Mouse (Mus musculus) myocyte (in vitro differentiated cells): Measurements from ENCODE around the gene Cog6. TPM values are rescaled to one million over a fixed set of nuclear protein-coding genes. Genes with fewer than 3 reads are reported as not detected.
A peak's percentile ranks its signal among the peaks of the same experiment; 100 is the strongest.

Source experiments
- H3K27me3 ChIP-seq: one replicate; pipeline ENCODE4 v1.6.1; 2011; ENCODE audit not compliant: control insufficient read depth, insufficient read depth, insufficient read length
- H3K36me3 ChIP-seq: one replicate; pipeline ENCODE4 v1.6.1; 2011; ENCODE audit not compliant: control insufficient read depth, insufficient read depth
- H3K4me2 ChIP-seq: one replicate; pipeline ENCODE4 v1.6.1; 2011; ENCODE audit warnings: low read depth, control low read depth
- H3K4me3 ChIP-seq: one replicate; pipeline ENCODE4 v1.5.1; 2011; ENCODE audit warnings: mild to moderate bottlenecking, control low read depth, moderate library complexity
- H3K79me2 ChIP-seq: one replicate; pipeline ENCODE4 v1.6.1; 2011; ENCODE audit not compliant: control insufficient read depth, insufficient read depth
- H3ac ChIP-seq: one replicate; pipeline ENCODE4 v1.6.1; 2011; ENCODE audit not compliant: control insufficient read depth, insufficient read length
- CEBPB ChIP-seq: IDR thresholded peaks from 2 replicates; pipeline ENCODE4 v1.6.1; 2011; ENCODE audit warnings: mild to moderate bottlenecking, moderate library complexity; ENCODE audit not compliant: poor library complexity, insufficient read depth, severe bottlenecking
- E2F4 ChIP-seq: IDR thresholded peaks from one replicate; pipeline ENCODE4 v1.6.1; 2011; ENCODE audit warnings: mild to moderate bottlenecking, control low read depth, moderate library complexity; ENCODE audit not compliant: insufficient read depth
- MAX ChIP-seq: IDR thresholded peaks from one replicate; pipeline ENCODE4 v1.6.1; 2011; ENCODE audit warnings: low read depth, mild to moderate bottlenecking, control low read depth
- MYOD1 ChIP-seq, 3 experiments: IDR thresholded peaks; one replicate each; pipeline ENCODE4 v1.6.1; 2011; ENCODE audit warnings: control low read depth in 2 of 3, low read depth in 2 of 3, mild to moderate bottlenecking in 2 of 3, moderate library complexity in 1 of 3; ENCODE audit not compliant: insufficient read length in 2 of 3, control insufficient read depth in 1 of 3
- MYOG ChIP-seq, 3 experiments: IDR thresholded peaks; one replicate each; pipeline ENCODE4 v1.6.1; 2011; ENCODE audit warnings: control low read depth in 2 of 3, low read depth in 2 of 3, mild to moderate bottlenecking in 2 of 3; ENCODE audit not compliant: insufficient read length in 2 of 3, control insufficient read depth in 1 of 3, insufficient read depth in 1 of 3
- POLR2A ChIP-seq: IDR thresholded peaks from one replicate; pipeline ENCODE4 v1.6.1; 2011; ENCODE audit warnings: low read depth, mild to moderate bottlenecking, control low read depth, moderate library complexity; ENCODE audit not compliant: insufficient read length
- POLR2AphosphoS2 ChIP-seq: IDR thresholded peaks from one replicate; pipeline ENCODE4 v1.6.1; 2011; ENCODE audit warnings: low read depth, control low read depth; ENCODE audit not compliant: insufficient read length
- REST ChIP-seq: IDR thresholded peaks from one replicate; pipeline ENCODE4 v1.6.1; 2011; ENCODE audit warnings: mild to moderate bottlenecking, control low read depth, moderate library complexity; ENCODE audit not compliant: insufficient read depth, insufficient read length
- SRF ChIP-seq: IDR thresholded peaks from one replicate; pipeline ENCODE4 v1.6.1; 2011; ENCODE audit warnings: low read depth; ENCODE audit not compliant: control insufficient read depth, insufficient read length
- TCF12 ChIP-seq: IDR thresholded peaks from one replicate; pipeline ENCODE4 v1.6.1; 2011; ENCODE audit warnings: mild to moderate bottlenecking, control low read depth; ENCODE audit not compliant: poor library complexity, insufficient read depth, severe bottlenecking
- TCF3 ChIP-seq: IDR thresholded peaks from one replicate; pipeline ENCODE4 v1.6.1; 2011; ENCODE audit warnings: low read depth, control low read depth; ENCODE audit not compliant: insufficient read length
- USF1 ChIP-seq: IDR thresholded peaks from one replicate; pipeline ENCODE4 v1.6.1; 2011; ENCODE audit warnings: low read depth, mild to moderate bottlenecking, control low read depth, moderate library complexity
- polyA plus RNA-seq: library from polyadenylated mRNA; unstranded; fragments of >200 nt; fragmentation: generic; extraction: Trizol; gene quantifications from one replicate; pipeline ENCODE4 v1.2.1, GENCODE M21; 2012; ENCODE audit warnings: missing spikeins

Gene Cog6
- polyA plus RNA-seq, 1 experiment, result 17.4 TPM

- Histone ChIP-seq H3K4me3 (no peak overlapping the region), H3K36me3 (no peaks in the 10 kb centered on the region), H3K4me2 (peak overlapping the region; percentile 64), H3K79me2 (no peaks in the 10 kb centered on the region), H3ac (no peak overlapping the region), H3K27me3 (no peaks in the 10 kb centered on the region)
- TF ChIP-seq SRF (no peak), MYOD1 (IDR thresholded peaks at IDR 0.05; ENCODE audit: control insufficient read depth in 1 of 3, insufficient read length in 2 of 3, low read depth in 2 of 3) (peak in 1 of 3 experiments; percentile 7)
These were observed 19.0 kb upstream of the Cog6 start for GRCm38 (mm10) chr3:53036076-53036475.

GRCm38 (mm10) chr3:53033448-53033847 lies 16.4 kb upstream of the Cog6 start:
- Histone ChIP-seq H3K36me3 (no peaks in the 10 kb centered on the region), H3K79me2 (no peaks in the 10 kb centered on the region), H3K4me3 (no peak overlapping the region), H3ac (no peak overlapping the region), H3K4me2 (no peak overlapping the region), H3K27me3 (no peaks in the 10 kb centered on the region)
- TF ChIP-seq POLR2AphosphoS2 (no peak), TCF12 (no peak), MAX (no peak), E2F4 (no peak), SRF (no peak), CEBPB (no peak), REST (no peak), POLR2A (no peak), MYOG (IDR thresholded peaks at IDR 0.05; ENCODE audit: control insufficient read depth in 1 of 3, insufficient read depth in 1 of 3, insufficient read length in 2 of 3, low read depth in 2 of 3) (no peak), USF1 (no peak), TCF3 (no peak), MYOD1 (IDR thresholded peaks at IDR 0.05; ENCODE audit: control insufficient read depth in 1 of 3, insufficient read length in 2 of 3, low read depth in 2 of 3) (no peak)

- no peak overlapping the region for H3ac ChIP-seq
- no peaks in the 10 kb centered on the region for H3K27me3 ChIP-seq
- no peaks in the 10 kb centered on the region for H3K36me3 ChIP-seq
- H3K4me2 ChIP-seq, result no peak overlapping the region
- H3K79me2 ChIP-seq, result no peaks in the 10 kb centered on the region
- TF ChIP-seq USF1 (no peak), TCF3 (no peak), E2F4 (no peak), REST (no peak), POLR2A (no peak), SRF (no peak), MAX (no peak), CEBPB (no peak), MYOG (IDR thresholded peaks at IDR 0.05; ENCODE audit: control insufficient read depth in 1 of 3, insufficient read depth in 1 of 3, insufficient read length in 2 of 3, low read depth in 2 of 3) (peak in 2 of 3 experiments; percentile 47 to 68), MYOD1 (IDR thresholded peaks at IDR 0.05; ENCODE audit: control insufficient read depth in 1 of 3, insufficient read length in 2 of 3, low read depth in 2 of 3) (peak in 2 of 3 experiments; percentile 53 to 82), POLR2AphosphoS2 (no peak), TCF12 (no peak)
- no peak overlapping the region for H3K4me3 ChIP-seq
These were observed 15.4 kb upstream of the Cog6 start for GRCm38 (mm10) chr3:53032432-53032831.

GRCm38 (mm10) chr3:53031586-53031985 lies 14.5 kb upstream of the Cog6 start:
- Histone ChIP-seq H3K4me2 (no peak overlapping the region), H3K4me3 (no peak overlapping the region), H3K79me2 (no peaks in the 10 kb centered on the region), H3K36me3 (no peaks in the 10 kb centered on the region), H3ac (no peak overlapping the region), H3K27me3 (no peaks in the 10 kb centered on the region)
- TF ChIP-seq MAX (no peak), POLR2AphosphoS2 (no peak), CEBPB (no peak), MYOG (IDR thresholded peaks at IDR 0.05; ENCODE audit: control insufficient read depth in 1 of 3, insufficient read depth in 1 of 3, insufficient read length in 2 of 3, low read depth in 2 of 3) (no peak), E2F4 (no peak), USF1 (no peak), MYOD1 (IDR thresholded peaks at IDR 0.05; ENCODE audit: control insufficient read depth in 1 of 3, insufficient read length in 2 of 3, low read depth in 2 of 3) (no peak), POLR2A (no peak), TCF3 (no peak), TCF12 (no peak), SRF (no peak), REST (no peak)

GRCm38 (mm10) chr3:53029046-53029445 lies 12.0 kb upstream of the Cog6 start:
- H3K4me2 ChIP-seq, result no peak overlapping the region
- no peaks in the 10 kb centered on the region for H3K27me3 ChIP-seq
- H3ac ChIP-seq, result no peak overlapping the region
- H3K36me3 ChIP-seq, result no peaks in the 10 kb centered on the region
- no peak overlapping the region for H3K4me3 ChIP-seq
- TF ChIP-seq MYOD1 (IDR thresholded peaks at IDR 0.05; ENCODE audit: control insufficient read depth in 1 of 3, insufficient read length in 2 of 3, low read depth in 2 of 3) (no peak), POLR2A (no peak), MAX (no peak), SRF (no peak), E2F4 (no peak)
- no peaks in the 10 kb centered on the region for H3K79me2 ChIP-seq
